Mouse (Mus musculus): ENCODE results near the gene Srrm3. TPM values are rescaled to one million over a fixed set of nuclear protein-coding genes. Genes with fewer than 3 reads are reported as not detected.

Srrm3 gene
- total RNA-seq, 2 experiments from 2014 or later: 95.2 to 95.9 TPM

GRCm38 (mm10) chr5:135807263-135807637, 560 bp downstream of the Srrm3 start:
- peak in 1 of 2 experiments; percentile 39 for DNase-seq (ENCODE audit: low spot score in 2 of 2)
- intact Hi-C loops (cut with DNase I): no loop called here

- intact Hi-C loops (cut with DNase I): no loop called here
- peak; percentile 67 to 76 for DNase-seq (ENCODE audit: low spot score in 2 of 2)
Measured at GRCm38 (mm10) chr5:135812991-135813390, 6.3 kb downstream of the Srrm3 start.

GRCm38 (mm10) chr5:135818491-135818890, 11.8 kb downstream of the Srrm3 start:
- intact Hi-C loops (cut with DNase I): no loop called here
- DNase-seq (ENCODE audit: low spot score in 2 of 2): peak; percentile 19 to 45

DNA sequence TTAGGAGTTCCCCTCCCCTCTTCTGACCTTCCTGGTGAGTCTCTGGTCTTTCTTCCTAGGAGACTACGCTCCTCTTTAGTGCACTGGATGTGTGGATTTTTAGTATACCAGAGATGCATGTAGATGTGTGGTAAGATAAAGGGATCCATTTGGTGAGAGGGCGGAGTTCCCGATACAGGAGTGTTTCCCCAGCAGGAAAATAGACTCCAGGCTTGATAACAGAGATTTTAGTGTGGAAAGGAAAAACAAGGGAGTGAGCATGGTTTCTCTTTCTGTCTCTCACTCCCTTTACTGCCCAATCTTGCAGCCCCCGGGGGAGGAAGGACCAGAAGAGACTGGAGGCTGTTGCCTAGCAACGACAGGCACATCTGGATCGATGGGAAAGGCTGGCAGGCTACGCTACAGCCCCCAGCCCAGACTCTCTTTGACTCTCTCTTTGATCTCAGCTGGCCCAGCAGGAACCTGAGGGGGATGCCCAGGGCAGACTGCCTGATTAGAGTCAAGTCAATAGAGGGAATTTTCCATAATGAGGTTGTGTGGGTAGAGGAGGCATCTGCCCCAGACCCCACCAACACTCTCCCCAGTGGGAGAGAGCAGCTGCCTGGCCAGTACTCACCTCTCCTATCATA, 15.7 kb downstream of the Srrm3 start:
- peak in 1 of 2 experiments; percentile 23 for DNase-seq (ENCODE audit: low spot score in 2 of 2)
- intact Hi-C loops (cut with DNase I): no loop called here

DNA sequence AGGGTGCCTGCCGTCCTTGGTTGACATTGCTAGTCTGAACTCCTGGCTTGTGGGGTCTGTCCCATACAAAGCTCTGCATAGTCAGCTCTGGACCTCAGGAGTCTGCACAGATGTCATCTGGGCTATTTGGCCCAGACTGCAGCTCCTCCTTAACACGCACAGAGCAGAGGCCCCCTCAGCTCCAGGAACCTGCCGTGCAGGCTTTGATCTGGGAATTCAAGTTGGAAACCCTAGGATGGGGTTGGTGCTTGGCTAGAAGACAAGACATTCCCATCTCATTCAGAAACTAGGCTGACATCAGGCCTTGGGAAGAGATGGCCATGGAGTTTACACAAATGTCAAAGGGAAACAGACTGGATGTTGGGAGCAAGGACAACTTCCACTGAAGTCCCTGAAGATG, 17.8 kb downstream of the Srrm3 start:
- no peak for DNase-seq (ENCODE audit: low spot score in 2 of 2)
- intact Hi-C loops (cut with DNase I): no loop called here

- DNase-seq (ENCODE audit: low spot score in 2 of 2): no peak
- intact Hi-C loops (cut with DNase I): no loop called here
Measured at GRCm38 (mm10) chr5:135826225-135826624, 19.5 kb downstream of the Srrm3 start.

- no peak for DNase-seq (ENCODE audit: low spot score in 2 of 2)
- intact Hi-C loops (cut with DNase I): no loop called here
Measured at GRCm38 (mm10) chr5:135829381-135829780, 22.7 kb downstream of the Srrm3 start.

DNA sequence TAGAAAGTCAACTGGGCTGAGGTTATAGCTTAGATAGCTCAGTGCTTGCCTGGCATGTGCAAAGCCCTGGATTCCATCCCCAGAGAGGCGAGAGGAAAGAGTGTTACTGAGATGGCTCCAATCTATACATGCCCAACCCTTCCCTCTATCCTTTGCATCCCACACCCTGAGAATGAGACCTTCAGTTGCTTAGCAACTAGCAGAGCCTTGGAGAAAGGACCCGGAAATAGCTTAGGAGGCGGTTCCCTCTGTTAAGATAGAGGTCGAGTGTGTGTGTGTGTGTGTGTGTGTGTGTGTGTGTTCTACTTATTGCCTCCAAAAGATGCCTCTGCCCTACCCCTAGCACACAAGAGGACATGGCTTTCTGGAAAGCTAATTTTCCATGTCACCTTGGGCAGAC, 26.0 kb downstream of the Srrm3 start:
- peak; percentile 73 to 90 for DNase-seq (ENCODE audit: low spot score in 2 of 2)
- intact Hi-C loops (cut with DNase I): no loop called here

- DNase-seq (ENCODE audit: low spot score in 2 of 2): peak; percentile 68 to 83
- intact Hi-C loops (cut with DNase I): no loop called here
Measured at GRCm38 (mm10) chr5:135834769-135835491, 28.2 kb downstream of the Srrm3 start.

- DNase-seq (ENCODE audit: low spot score in 2 of 2): no peak
- intact Hi-C loops (cut with DNase I): no loop called here
Measured at GRCm38 (mm10) chr5:135835492-135835858, 28.8 kb downstream of the Srrm3 start.

DNA sequence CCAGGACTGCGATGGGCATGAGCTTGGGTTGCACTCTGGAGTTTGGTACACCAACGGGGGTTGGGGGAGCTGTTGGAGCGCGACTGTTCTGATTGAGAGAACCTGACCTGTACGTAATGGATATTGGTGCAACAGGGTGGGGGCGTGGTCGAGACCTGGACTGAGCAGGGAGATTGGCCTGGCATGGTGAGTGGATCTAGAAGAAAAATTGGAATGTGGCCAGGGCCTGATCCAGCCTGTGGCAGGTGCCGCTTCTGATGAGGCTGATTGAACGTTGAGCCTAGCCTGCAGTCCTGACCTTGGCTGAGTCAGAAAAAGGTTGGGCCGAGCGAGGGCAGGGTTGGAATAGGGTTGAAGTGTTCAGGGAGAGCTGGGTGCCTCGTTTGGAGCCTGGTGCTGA, 29.3 kb downstream of the Srrm3 start:
- no peak for DNase-seq (ENCODE audit: low spot score in 2 of 2)
- intact Hi-C loops (cut with DNase I): no loop called here

DNA sequence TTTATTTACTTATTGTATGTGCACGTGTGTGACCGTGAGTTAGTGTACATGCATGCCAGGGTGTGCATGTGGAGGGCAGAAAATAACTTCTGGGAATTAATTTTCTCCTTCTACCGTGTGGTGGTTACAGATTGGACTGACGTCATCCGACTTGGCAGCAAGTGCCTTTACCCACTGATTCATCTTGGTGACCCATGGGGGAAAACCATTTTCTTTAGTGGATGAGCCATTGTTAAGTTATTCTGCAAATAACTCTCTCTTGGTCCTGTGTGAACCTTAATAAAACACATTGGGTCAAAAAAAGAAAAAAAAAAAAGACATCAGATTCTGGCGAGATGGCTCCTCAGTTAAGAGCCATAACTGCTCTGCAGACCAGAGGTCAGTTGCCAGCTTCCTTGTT, 35.0 kb downstream of the Srrm3 start:
- DNase-seq (ENCODE audit: low spot score in 2 of 2): no peak
- intact Hi-C loops (cut with DNase I): no loop called here

GRCm38 (mm10) chr5:135843418-135843817, 36.7 kb downstream of the Srrm3 start:
- no peak for DNase-seq (ENCODE audit: low spot score in 2 of 2)
- intact Hi-C loops (cut with DNase I): no loop called here

- no peak for DNase-seq (ENCODE audit: low spot score in 2 of 2)
- intact Hi-C loops (cut with DNase I): no loop called here
Measured at GRCm38 (mm10) chr5:135845676-135846320, 39.1 kb downstream of the Srrm3 start.

DNA sequence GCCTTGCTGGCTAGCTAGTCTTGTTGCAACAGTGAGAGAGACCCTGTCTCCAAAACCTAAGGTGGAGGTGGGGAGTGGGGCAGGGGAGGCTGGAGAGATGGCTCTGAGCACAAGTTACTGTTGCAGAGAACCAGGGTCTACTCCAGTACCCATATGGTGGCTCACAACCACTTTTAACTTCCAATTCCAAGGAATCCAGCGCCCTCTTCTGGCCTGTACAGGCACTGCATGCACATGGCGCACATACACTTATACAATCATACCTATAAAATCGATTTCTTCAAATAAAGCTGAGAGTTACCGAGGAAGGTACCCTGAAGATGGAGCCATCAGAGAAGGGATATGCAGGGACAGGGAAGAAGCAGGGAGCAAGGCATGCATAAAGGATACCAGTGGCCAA, 40.8 kb downstream of the Srrm3 start:
- intact Hi-C loops (cut with DNase I): no loop called here
- DNase-seq (ENCODE audit: low spot score in 2 of 2): peak in 1 of 2 experiments; percentile 56

DNA sequence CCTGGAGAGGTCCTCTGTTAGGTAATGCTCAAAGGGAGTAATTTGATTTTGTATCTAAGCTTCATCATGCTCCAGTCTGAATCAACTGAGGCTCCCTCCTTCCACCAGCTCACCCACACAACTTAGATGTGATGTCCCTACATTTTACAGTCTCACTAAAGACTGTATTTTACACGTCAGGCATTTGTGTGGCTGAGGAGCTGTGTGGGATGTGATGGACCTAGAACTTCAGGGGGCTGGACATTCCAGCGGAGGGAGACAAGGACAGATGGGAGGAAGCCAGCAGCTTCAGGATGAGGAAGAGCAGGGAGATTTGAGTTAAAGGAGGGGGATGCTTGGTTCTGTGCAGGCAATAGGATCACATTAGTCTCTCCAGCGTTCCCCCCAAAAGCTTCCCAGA, 41.2 kb downstream of the Srrm3 start:
- intact Hi-C loops (cut with DNase I): no loop called here
- peak; percentile 42 to 45 for DNase-seq (ENCODE audit: low spot score in 2 of 2)

DNA sequence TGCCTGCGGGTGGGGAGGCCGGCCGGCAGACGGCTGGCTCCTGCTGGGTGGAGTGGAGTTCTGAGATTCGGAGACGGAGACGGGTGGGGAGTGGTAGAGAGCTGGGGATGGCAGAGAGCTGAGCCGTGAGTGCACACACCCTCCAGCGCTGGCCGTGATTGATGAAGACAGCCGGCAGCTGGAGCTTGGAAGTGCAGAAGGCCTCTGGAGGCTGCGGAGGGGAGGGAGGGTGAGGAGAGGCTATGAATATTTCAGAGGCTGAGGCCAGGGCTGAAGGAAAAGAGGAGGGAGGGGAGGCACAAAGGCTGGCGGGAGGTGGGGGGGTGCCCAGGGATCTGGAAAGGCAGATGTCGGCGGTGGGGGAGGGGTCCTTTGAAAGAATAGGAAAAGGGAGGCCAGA, 44.3 kb downstream of the Srrm3 start:
- intact Hi-C loops (cut with DNase I): no loop called here
- DNase-seq (ENCODE audit: low spot score in 2 of 2): no peak

DNA sequence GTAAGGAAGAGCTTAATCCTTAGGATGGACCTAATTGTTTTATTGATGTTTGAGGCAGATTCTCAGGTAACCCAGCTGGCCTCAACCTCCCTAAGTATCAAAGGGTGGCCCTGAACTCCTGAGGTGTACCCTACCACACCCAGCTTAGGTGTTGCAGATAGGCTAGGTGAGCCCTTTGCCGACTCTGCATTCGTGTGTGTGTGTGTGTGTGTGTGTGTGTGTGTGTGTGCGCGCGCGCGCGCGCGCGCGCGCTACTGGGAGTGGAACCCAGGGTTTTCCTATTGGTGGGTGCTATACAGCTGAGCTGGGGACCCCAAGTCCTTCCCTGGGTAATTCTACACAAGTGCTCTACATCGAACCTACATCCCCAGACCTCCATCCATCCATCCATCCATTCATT, 44.8 kb downstream of the Srrm3 start:
- intact Hi-C loops (cut with DNase I): no loop called here
- DNase-seq (ENCODE audit: low spot score in 2 of 2): no peak

DNA sequence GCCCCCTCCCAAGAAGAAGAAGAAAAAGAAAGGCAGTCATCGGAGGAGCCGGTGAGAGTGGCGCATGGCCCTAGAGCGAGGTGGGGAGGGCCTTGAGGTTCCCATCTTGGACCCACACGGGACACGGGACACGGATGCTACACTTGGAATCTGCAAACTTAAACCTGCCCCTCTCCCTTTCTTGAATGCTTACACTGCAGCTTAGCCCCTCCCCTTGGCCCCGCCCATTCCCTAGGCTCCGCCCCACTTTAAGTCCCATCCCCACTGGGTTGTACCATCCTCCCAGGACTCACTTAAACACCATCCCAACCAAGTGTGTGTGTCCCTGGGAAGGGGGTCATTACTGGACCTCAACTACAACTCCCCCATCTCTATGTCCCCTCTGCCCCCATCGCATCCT, 45.7 kb downstream of the Srrm3 start:
- intact Hi-C loops (cut with DNase I): no loop called here
- DNase-seq (ENCODE audit: low spot score in 2 of 2): no peak

GRCm38 (mm10) chr5:135853731-135854130, 47.0 kb downstream of the Srrm3 start:
- DNase-seq (ENCODE audit: low spot score in 2 of 2): no peak
- intact Hi-C loops (cut with DNase I): loop anchor here (2.0 kb wide), 1 partner anchor 59 kb away; no protein-coding TSS in a partner anchor

- DNase-seq (ENCODE audit: low spot score in 2 of 2): peak; percentile 85
- intact Hi-C loops (cut with DNase I): loop anchor here (2.0 kb wide), 1 partner anchor 60 kb away; no protein-coding TSS in a partner anchor
Measured at GRCm38 (mm10) chr5:135855156-135855555, 48.5 kb downstream of the Srrm3 start.

All from left cerebral cortex, postnatal 14 days (tissue).